Mouse (Mus musculus) left cerebral cortex, postnatal 14 days (tissue): ENCODE measurements around the gene Hipk3. TPM values are rescaled to one million over a fixed set of nuclear protein-coding genes. Genes with fewer than 3 reads are reported as not detected.
A peak's percentile ranks its signal among the peaks of the same experiment; 100 is the strongest.

Experiments
- DNase-seq, 2 experiments: peaks; one replicate each; pipeline ENCODE4 v3.0.0; 2021 to 2022; ENCODE audit warnings: low spot score in 2 of 2, mixed read lengths in 1 of 2
- intact Hi-C: fragments of 180-260 bp; cut with DNase I; formaldehyde crosslinking; loops from one replicate; pipeline ENCODE4 v1.15.1; 2025
- long read RNA-seq, 2 experiments: library from polyadenylated mRNA; stranded (forward); transcript quantifications; one replicate each; pipeline ENCODE4 v2.0.0; 2021
- total RNA-seq, 2 experiments: library from RNA; stranded (reverse); gene quantifications; 2 replicates each; pipeline ENCODE4 v1.2.3; 2021

Hipk3 gene
- total RNA-seq: 10 to 100 TPM; 65.4 to 68.8 TPM
- long read RNA-seq, experiment 1, full-length matches to known transcripts: 10 of 23 reads
- long read RNA-seq, experiment 1, partial matches to known transcripts: 5 of 23 reads
- long read RNA-seq, experiment 1, other reads (novel, unspliced or antisense): 8 of 23 reads
- long read RNA-seq, experiment 2, full-length matches to known transcripts: 7 of 12 reads
- long read RNA-seq, experiment 2, partial matches to known transcripts: 1 of 12 reads
- long read RNA-seq, experiment 2, other reads (novel, unspliced or antisense): 4 of 12 reads

DNA sequence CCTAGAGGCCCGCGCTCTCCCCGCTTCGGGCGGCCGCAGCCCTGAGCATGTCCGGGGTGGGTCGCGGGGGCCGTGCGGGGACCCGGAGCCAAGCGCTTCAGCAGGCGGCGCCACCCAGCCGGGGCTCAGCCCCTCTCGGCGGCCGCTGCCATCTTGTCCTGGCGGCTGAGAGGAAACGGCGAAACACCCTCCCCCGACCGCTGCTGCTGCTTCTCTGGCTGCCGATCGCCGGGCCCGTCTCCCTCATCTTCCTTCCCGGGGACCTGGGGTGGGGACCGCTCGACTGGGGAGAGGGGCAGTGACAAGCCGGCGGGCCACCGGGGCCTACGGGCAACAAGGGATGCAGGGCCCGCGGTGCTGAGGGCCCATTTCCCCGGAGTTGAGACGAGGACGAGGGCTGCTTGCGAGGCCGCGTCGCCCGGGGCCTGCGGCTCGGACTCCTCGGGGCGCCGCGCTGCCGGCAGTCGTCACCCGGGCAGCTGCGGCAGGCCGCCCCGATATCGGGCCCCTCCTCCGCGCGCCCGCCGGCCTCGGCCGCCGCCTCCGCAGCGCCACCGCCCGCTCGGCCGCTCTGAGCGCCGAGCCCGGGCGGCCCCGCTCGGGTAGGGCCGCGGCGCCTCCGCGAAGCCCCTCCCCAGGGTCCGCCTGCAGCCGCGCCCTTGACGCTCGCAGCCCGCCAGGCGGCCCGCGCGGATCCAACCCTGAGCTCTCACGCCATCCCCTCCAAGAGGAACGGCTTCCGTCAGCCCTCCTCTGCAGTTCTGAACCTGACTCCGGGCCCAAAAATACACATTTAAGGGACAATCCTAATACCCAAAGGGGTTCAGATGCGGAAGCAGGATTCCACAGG lies at the start of gene Hipk3:
TSS of gene Hipk3 (minus strand) at position 496 of the 850 bp plus-strand sequence.
- intact Hi-C loops: loop anchor here (5.0 kb wide), 3 partner anchors 47 to 93 kb away; no protein-coding TSS in a partner anchor
- peak; percentile 66 to 78 for DNase-seq

DNA sequence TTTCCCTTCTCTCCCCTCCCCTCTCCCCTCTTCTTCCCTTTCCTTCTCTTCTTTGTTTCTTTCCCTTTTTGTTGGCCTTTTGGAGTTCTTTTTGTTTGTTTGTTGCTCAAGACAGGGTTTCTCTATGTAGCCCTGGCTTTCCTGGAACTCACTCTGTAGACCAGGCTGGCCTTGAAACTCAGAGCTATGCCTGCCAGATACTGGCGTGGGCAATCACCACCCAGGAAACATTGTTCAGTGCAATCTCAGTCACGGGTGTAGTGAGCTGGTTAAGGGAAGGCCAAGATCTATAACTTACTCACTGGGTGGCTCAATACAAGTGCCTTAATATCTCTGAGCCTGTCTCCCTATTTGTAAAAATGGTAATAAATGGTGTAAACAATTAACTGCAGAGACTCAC lies 46.0 kb upstream of the Hipk3 start:
- intact Hi-C loops: no loop called here
- no peak for DNase-seq

DNA sequence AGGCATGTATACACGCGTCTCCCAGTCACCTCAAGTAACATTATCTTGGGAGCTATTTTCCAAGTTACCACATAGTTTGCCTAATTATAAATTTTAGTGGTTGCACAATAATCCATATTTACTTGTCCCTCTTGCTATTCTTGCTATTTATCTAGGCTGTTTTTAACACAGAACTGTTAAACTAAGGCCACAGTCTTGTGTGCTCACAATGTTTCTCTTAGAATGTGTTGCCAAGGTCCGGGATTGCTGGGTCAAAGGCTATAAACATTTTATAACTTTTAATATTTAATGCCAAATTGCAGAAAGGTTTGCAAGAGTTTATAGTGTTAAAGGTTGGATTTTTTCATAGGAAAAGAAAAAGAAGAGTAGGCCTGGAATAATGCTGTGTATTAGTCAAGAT lies 40.5 kb upstream of the Hipk3 start:
- DNase-seq: no peak
- intact Hi-C loops: no loop called here

DNA sequence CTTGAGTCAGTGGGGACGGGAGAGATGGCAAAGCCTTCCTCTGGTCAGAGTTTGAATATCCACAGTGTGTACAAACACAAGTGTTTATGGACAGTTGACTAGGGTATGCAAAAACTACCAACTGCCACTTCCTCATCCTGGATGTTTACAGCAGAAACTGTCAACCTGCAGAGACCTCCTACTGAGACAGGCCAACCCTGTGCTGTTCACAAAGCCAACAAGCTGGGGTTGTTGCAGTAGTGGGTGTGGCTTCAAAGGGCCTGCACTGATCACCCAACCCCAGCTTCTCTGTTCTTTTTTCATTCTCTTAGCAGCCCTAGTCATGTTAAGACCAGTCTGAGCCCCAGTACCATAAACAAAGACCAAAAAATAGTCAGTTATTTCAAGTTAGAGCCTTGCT lies 38.3 kb upstream of the Hipk3 start:
- DNase-seq: no peak
- intact Hi-C loops: no loop called here

DNA sequence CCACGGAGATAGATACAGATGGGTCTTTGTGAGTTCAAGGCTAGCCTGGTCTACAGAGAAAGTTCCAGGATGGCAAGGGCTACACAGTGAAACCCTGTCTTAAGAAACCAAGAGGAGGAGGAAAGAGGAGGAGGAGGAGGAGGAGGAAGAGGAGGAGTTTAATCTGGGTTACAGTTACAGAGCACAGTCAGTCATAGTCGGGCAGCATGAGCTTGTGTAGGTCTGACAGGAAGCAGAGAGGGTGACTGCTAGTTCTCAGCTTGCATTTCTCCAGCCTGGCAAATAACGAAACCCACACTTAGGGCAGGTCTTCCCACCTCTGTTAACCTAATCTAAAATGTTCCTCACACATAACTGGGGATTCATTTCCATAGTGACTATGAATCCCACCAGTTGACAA lies 32.3 kb upstream of the Hipk3 start:
- intact Hi-C loops: no loop called here
- DNase-seq: no peak

DNA sequence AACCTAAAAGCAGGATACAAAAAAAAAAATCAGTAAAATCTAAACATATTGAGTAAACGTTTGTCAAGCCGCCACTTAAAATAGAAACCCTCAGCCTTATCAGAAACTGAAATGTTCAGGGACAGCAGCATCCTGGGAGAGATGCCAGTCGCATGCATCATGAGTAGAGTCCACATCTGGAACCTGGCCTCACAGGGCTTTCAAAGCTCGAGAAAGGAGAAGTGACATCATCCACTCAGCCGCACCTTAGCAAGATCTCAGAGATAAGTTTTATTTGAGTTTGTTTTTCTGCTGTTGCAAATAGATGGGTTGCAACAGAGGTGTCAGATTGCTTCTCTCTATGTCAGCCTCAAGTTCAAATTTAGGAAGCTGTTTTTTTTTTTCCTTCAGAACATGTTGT lies 31.3 kb upstream of the Hipk3 start:
- DNase-seq: no peak
- intact Hi-C loops: no loop called here

DNA sequence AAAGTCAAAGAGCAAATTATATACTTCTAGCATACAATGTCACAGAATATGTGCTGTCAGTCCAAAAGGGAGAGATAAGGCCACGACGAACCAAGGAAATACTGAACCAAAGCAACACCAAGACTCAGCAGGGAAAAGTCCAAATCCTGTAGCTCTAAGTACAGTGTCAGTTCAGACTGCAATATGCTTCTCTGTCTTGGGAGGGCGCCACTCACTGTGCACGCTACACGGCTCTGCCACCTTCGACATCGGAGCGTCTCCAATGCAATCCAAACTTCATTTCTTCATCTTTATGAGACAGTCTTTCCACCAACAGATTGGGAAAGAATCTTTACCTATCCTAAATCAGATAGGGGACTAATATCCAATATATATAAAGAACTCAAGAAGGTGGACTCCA lies 17.4 kb upstream of the Hipk3 start:
- intact Hi-C loops: no loop called here
- DNase-seq: no peak

DNA sequence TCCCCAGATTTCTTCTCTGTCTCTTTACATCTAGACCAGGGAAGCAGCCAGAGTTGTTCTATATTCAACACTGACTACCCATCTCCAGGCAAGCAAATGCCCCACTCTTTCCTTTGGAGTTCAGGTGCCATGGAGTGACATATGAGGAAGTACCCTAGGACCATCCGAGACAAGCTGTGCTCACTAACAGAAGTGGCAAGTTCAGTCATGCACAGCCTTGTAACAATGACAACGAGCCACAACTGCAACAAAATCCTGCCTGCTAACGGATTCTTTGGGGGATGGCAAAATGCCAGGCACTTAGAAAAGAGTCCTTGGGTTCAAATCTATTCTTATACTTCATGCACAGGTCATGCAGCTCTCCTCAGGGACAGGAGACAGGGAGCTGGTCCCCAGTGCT lies 8.1 kb upstream of the Hipk3 start:
- intact Hi-C loops: loop anchor here (10.0 kb wide), 1 partner anchor 52 kb away; no protein-coding TSS in a partner anchor
- no peak for DNase-seq

DNA sequence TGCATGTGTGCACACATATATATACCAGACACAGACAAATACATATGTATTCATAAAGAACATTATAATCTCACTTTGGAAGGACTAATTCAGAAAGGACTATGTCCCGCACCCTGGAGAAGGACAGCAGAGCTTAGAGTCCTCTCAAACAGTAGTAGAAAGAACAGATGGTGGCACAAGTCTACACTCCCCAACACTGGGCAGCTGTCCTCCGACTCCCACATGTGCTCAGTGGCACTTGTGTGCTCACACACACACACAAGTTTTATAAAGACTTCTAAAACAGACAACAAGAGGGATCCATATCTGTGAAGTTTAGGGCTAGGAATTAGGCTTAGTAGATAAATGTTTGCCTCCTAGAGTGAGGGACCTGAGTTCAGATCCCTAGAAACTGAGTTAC lies 6.8 kb upstream of the Hipk3 start:
- intact Hi-C loops: loop anchor here (10.0 kb wide), 1 partner anchor 54 kb away; no protein-coding TSS in a partner anchor
- no peak for DNase-seq

DNA sequence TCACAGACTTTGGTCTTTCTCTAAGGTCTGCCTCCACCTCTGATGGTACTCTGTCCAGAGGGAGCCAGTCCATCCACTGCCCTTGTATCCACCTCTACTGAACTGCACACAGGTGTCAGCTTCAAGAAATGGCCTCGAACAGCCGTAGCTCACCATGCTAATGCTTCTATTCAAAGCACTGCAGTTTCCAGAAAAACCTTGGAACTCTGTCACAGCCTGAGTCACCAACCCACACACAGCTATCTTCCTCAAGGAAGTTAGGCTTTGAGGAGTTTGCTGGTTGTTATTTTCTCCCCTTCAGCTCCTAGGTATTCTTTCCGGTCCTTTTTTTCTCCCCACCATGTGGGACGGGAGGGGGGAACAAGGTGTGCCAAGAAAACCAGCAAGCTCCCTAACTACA lies 3.5 kb upstream of the Hipk3 start:
- intact Hi-C loops: no loop called here
- DNase-seq: peak; percentile 53 to 61

DNA sequence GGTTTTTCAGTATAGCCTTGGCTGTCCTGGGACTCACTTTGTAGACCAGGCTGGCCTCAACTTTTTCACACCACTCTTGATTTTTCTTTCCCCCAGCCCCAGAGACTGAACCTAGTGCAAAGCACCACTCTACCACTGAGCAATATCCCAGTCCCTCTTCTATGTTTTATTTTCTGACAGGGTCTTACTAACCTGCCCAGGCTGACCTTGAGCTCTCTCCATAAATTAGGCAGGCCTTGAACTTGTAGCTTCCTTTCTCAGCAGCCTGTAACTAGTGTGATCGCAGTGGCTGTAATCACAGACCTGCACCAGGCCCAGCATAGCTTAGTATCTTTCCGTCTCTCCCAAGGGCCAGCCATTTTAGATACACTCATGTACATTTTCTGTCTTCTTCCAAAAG lies 3.0 kb upstream of the Hipk3 start:
- intact Hi-C loops: no loop called here
- DNase-seq: no peak

DNA sequence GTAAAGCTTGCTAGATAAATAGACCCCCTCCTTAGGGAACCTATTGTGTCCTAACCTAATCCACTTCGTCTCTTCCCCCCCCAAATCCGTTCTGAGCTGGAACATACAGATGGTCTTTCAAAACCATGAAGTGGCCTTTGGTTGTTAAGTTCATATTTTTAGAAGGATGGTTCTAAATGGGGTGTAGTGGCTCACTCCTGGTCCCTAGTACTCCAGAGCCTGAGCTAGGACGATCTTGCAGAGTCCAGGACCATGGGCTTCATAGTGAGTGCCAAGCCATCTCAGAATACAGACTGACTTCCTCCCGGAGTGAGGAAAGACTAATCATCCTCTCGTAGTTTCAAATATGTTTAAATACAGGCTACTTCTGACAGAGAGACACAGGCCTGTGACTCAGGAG lies 2.0 kb upstream of the Hipk3 start:
- intact Hi-C loops: no loop called here
- no peak for DNase-seq

DNA sequence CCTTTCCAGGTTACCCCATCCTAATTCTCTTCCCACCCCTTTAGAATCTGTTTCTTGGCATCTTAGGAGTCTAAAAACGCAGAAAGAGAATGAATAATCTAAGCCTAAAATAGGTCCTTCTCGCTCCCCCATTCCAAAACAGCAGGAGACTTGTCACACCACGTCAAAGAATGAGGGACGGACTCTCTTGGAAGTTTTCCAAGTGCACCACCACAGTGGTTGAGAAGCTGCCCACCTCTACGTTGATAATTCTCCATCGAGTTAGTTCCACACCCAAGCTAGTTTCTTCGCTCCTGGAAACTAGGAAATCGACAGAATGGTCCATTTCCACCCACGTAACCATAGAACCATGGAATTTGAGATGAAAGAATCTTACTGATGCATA lies 547 bp upstream of the Hipk3 start:
- intact Hi-C loops: loop anchor here (5.0 kb wide), 3 partner anchors 47 to 93 kb away; no protein-coding TSS in a partner anchor
- DNase-seq: peak in 1 of 2 experiments; percentile 58

DNA sequence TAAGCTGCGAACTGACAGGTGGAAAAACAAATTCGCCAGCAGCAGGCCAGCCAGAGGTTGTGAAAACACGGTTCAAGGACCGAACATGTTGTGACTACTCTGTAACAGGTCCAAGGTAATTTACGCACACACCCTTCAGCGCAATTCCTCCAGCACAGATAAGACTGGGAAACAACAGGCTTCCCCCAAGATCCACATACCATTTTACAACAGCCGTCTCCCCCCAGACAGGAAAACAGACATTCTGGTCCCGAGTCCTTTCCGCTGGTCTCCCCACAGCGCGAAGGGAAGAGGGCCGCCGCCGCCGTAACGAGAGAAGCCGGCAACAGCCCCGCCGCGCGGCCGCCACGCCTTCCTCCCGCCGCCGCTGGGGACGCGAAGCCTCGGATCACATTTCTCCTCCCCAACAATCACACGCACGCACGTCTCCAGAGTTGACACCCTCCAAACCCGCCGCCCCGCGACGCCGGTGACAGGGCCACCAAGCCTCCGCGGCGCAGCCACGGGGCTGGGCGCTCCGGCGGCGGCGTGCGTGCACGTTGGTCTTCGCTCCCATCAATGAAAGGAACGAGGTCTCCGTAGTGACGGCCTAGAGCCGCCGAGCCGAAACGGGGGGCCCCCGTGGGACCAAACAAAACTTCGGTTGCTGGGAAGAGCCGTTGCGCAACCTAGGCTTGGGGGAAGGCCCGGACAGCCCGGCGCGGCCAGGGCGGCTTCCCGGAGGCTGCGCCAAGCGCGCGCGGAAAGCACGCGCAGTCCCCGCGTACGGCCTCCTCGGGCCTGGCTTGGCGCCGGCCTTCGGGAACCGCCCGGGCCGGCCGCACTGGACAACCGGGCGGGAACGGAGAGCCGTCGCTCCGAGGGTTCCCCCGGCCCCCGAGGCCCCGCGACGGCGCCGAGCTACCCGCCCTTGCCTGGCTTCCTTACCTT lies 960 bp downstream of the Hipk3 start:
- intact Hi-C loops: loop anchor here (5.0 kb wide), 3 partner anchors 46 to 94 kb away; no protein-coding TSS in a partner anchor
- DNase-seq: peak; percentile 81 to 84

DNA sequence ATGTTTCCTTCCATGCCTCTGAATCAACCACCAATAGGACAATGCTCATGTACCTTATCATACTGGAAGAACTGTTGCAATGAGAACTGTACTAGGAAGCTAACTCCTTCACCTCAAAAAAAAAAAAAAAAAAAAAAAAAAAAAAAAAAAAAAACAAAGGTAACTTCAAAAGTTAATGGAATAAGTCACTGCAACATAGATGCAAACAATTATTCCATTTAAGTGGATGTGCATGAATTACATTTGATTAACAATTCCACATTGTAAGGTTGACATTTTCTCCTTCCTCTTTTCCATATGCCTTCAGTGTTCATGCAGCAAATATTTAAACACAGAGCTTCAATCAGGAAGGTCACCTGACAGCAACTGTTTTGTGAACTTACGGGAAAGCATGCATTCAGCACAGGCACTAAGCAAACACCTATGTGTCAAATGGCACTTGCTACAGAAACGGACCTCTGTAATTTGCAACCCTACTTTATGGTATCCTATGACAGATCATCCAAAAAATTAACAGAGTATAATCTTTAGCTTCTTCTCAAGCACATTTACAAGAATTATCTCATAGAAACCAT lies 2.9 kb downstream of the Hipk3 start:
- intact Hi-C loops: loop anchor here (5.0 kb wide), 3 partner anchors 44 to 96 kb away; no protein-coding TSS in a partner anchor
- DNase-seq: no peak

DNA sequence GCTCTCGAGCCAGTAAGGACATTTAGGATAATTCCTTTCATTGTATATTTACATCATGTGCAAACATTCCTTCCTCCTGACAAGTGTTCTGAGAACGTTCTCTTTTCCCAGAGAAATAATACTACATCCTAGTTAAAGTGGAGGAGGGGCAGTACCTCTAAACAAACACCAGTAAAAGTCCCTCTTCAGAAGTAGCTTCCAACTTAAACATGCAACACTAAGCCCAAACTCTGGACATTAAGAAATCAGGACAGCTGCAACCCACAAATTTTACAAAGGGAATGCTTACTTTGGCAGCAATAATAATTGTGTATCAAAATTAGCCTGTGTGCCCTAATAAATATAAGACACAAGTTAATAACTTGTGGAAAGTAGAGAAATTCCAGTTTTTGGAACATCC lies 3.5 kb downstream of the Hipk3 start:
- intact Hi-C loops: loop anchor here (5.0 kb wide), 3 partner anchors 43 to 97 kb away; no protein-coding TSS in a partner anchor
- DNase-seq: no peak

DNA sequence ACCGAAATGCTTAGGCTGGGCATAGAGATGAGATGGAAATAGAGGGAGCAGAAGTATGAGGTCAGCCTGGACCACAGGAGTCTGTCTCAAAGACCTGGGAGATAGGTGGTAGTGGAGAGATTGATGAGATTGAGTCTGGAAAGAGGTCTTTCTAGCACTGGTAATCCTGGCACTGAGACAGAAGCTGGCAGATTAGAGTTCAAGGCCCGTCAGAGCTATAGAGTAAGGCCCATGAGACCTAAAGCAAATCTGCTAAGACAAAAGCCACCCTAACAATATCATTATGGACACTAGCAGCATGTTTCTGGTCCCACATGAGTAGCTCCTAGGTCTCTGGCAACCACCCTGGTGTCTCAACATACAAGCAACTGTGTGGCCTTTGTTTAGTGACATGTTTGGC lies 4.4 kb downstream of the Hipk3 start:
- intact Hi-C loops: loop anchor here (5.0 kb wide), 3 partner anchors 43 to 97 kb away; no protein-coding TSS in a partner anchor
- DNase-seq: no peak

DNA sequence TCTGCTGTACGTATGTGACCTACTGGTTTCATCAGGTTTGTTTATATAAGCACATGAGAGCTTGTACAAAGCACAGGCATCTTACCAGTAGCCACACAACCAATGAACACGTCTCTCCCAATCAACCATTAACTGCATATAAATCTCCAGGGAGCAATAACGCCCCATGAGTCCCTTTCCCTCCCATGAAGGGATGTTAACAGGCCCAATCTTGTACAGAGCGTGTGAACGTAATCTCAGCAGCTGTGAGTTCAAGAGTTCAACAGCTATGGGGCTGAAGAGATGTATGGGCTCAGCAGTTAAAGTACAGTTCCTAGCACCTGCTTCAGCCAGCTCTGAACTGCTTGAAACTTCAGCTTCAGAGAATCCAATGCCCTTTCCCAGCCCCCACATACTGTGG lies 9.8 kb downstream of the Hipk3 start:
- intact Hi-C loops: no loop called here
- no peak for DNase-seq

DNA sequence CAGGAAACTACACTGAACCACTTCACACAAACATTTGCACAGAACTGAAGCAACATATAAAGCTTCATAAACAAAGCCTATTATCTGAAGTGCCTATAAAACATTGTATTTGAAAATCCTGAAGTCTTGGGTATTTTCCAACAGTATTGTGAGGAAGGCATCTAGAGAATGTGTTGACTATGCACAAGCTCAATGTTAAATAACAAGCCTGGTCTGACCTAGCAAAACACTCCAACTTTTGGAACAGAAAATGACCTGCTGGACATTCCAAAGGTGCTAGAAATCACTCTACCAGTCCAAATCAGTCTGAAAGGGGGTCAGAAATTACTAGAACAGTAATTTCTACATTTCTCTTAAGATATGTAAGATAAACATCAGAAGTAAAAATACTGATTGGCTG lies 12.1 kb downstream of the Hipk3 start:
- DNase-seq: no peak
- intact Hi-C loops: no loop called here
